Mouse (Mus musculus): ENCODE measurements around the gene Igtp.

- TF ChIP-seq NELFE (IDR thresholded peaks at IDR 0.05; ENCODE audit: low read depth, low read length) = no peak
- TF ChIP-seq CTCF (conservative IDR thresholded peaks at IDR 0.05 in 1 of 2, IDR thresholded peaks at IDR 0.05 in 1 of 2; ENCODE audit: low read depth in 2 of 2, low read length in 2 of 2) = no peak
- TF ChIP-seq POLR2A (IDR thresholded peaks at IDR 0.05; ENCODE audit: low read depth, low read length) = no peak
- TF ChIP-seq PAX5 (IDR thresholded peaks at IDR 0.05; ENCODE audit: low read length) = no peak
- TF ChIP-seq NRF1 (IDR thresholded peaks at IDR 0.05; ENCODE audit: low read depth, low read length) = no peak
- TF ChIP-seq RCOR1 (conservative IDR thresholded peaks at IDR 0.05; ENCODE audit: low read depth, low read length) = no peak
- no peak for TF ChIP-seq ZKSCAN1 (IDR thresholded peaks at IDR 0.05; ENCODE audit: borderline replicate concordance, low read depth, low read length)
- no peak for TF ChIP-seq MAFK (IDR thresholded peaks at IDR 0.05; ENCODE audit: insufficient replicate concordance, low read length)
- TF ChIP-seq USF2 (conservative IDR thresholded peaks at IDR 0.05; ENCODE audit: low read depth, low read length) = no peak
- no peak for TF ChIP-seq E2F4 (IDR thresholded peaks at IDR 0.05; ENCODE audit: insufficient replicate concordance, low read depth, low read length)
- TF ChIP-seq USF1 (IDR thresholded peaks at IDR 0.05; ENCODE audit: low read depth, low read length) = no peak
- TF ChIP-seq MAX (IDR thresholded peaks at IDR 0.05; ENCODE audit: low read length) = no peak
- TF ChIP-seq CHD2 (IDR thresholded peaks at IDR 0.05; ENCODE audit: low read length) = no peak
- no peak for TF ChIP-seq POLR2AphosphoS2 (IDR thresholded peaks at IDR 0.05; ENCODE audit: low read depth, low read length)
These were observed 27.1 kb downstream of the Igtp start for GRCm38 (mm10) chr11:58226425-58226824.

All from CH12.LX (cell line).